Mouse (Mus musculus) frontal cortex, adult (tissue): ENCODE measurements at regions not wholly inside any gene's neighbourhood (a gene's known extent, or its start where the extent isn't known, plus 50 kb on each side); places are given as distances from the start of the nearest gene placed in this dataset.

Experiments used
- ATAC-seq: cut with Nextera tagmentation; 2 replicates; pipeline ENCODE4 v1.9.2; 2017; ENCODE audit warnings: mild to moderate bottlenecking, moderate library complexity, mixed read lengths; ENCODE audit not compliant: low TSS enrichment

- ATAC-seq = no peak
Measured at GRCm38 (mm10) chr3:46225018-46225417, 223.0 kb downstream of the Pabpc4l start.

GRCm38 (mm10) chr3:46205686-46206085, 242.3 kb downstream of the Pabpc4l start:
- ATAC-seq = no peak

DNA sequence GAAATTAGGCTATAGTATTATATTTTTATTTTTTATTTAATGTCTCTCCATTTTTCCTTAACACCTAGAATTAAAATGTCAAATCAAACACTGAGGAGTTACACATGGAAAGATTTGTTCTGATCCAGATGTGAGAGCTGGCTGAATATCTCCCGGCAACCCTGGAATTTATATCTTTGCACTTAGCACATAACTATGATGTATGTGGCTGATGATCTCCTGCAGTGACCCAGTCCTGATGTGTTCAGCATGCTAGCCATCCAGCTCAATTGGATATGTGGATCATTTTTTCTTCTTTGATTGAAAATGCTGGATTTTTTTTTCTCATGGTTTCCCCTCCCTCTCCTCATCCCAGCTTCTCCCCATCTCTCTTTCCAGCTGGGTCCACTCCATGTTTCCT, 252.8 kb downstream of the Pabpc4l start:
- no peak for ATAC-seq

DNA sequence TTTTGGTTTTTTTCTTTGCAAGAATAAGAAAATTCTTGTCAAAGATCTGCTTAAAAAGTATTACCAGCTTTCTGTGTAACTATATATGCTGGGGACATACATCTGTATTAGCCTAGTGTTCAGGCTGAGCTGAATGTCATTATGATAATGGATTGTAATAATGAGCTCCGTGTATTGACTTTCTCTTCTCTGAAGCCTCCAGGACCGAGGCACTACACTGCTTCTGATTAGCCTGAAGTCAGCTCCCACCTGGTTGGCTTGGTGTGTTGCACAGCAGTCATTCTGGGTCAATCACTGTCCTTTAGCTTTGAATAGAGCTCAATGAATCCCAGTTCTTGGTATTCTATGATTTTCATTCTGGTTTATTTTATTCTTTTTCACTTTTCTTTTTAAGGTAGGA, 253.3 kb downstream of the Pabpc4l start:
- ATAC-seq = no peak

- peak; percentile 80 for ATAC-seq
Measured at GRCm38 (mm10) chr3:46174486-46174885, 273.5 kb downstream of the Pabpc4l start.

GRCm38 (mm10) chr3:46150376-46150775, 297.6 kb downstream of the Pabpc4l start:
- ATAC-seq = no peak
